Mouse (Mus musculus) left cerebral cortex, adult 2 months (tissue): ENCODE results near the gene Lim2. TPM values are rescaled to one million over a fixed set of nuclear protein-coding genes. Genes with fewer than 3 reads are reported as not detected.
"Not testable (repeated sequence)": the region's sequence is repeated elsewhere in the genome, so short reads cannot be mapped to it uniquely, and the experiment has no call there.

Experiments used
- DNase-seq, 2 experiments: peaks; one replicate each; pipeline ENCODE4 v3.0.0; 2021 to 2022; ENCODE audit warnings: low spot score in 2 of 2, mixed read lengths in 1 of 2; ENCODE audit errors: extremely low spot score in 1 of 2
- H3K27ac ChIP-seq: fragments of 200-600 bp; 2 replicates; pipeline ENCODE4 v1.8.1; 2022
- H3K4me3 ChIP-seq: fragments of 200-600 bp; 2 replicates; pipeline ENCODE4 v1.8.1; 2022
- CTCF ChIP-seq: fragments of 200-600 bp; IDR thresholded peaks from 2 replicates; pipeline ENCODE4 v1.8.1; 2022; ENCODE audit warnings: antibody characterized with exemption, mild to moderate bottlenecking, moderate library complexity
- intact Hi-C: fragments of 180-260 bp; cut with DNase I; formaldehyde crosslinking; loops from one replicate; pipeline ENCODE4 v1.15.1; 2025
- long read RNA-seq, 2 experiments: library from polyadenylated mRNA; stranded (forward); transcript quantifications; one replicate each; pipeline ENCODE4 v2.0.0; 2021; ENCODE audit warnings: borderline mapping rate in 2 of 2
- total RNA-seq, 2 experiments: library from RNA; stranded (reverse); gene quantifications; 2 replicates each; pipeline ENCODE4 v1.2.3; 2021

The Lim2 gene
- not detected for total RNA-seq
- long read RNA-seq, experiment 1: 0 reads
- long read RNA-seq, experiment 2: 0 reads

- Histone ChIP-seq H3K27ac (no peak within 1 kb of the TSS), H3K4me3 (no peak within 1 kb of the TSS)
- intact Hi-C loops: no loop called here
- no peak for TF ChIP-seq CTCF
- DNase-seq: no peak
These were observed at the start of gene Lim2 for GRCm38 (mm10) chr7:43427406-43427805. Gene Lim2, plus strand, starts transcription at chr7:43427670.

- DNase-seq: peak; percentile 12 to 23
- H3K4me3 ChIP-seq: no peak overlapping the region
- TF ChIP-seq CTCF: peak; percentile 79
- intact Hi-C loops: loop anchor here (2.0 kb wide), 1 partner anchor 95 kb away; no protein-coding TSS in a partner anchor
- no peak overlapping the region for H3K27ac ChIP-seq
These were observed 49.2 kb upstream of the Lim2 start for GRCm38 (mm10) chr7:43378226-43378625.

GRCm38 (mm10) chr7:43392349-43393121, 34.9 kb upstream of the Lim2 start:
- intact Hi-C loops: no loop called here
- TF ChIP-seq CTCF: no peak
- DNase-seq: no peak
- Histone ChIP-seq H3K4me3 (no peak overlapping the region), H3K27ac (no peak overlapping the region)

GRCm38 (mm10) chr7:43399501-43399900, 28.0 kb upstream of the Lim2 start:
- DNase-seq: no peak
- intact Hi-C loops: no loop called here
- TF ChIP-seq CTCF: no peak
- no peak overlapping the region for H3K4me3 ChIP-seq
- H3K27ac ChIP-seq: no peak overlapping the region

GRCm38 (mm10) chr7:43402718-43403117, 24.8 kb upstream of the Lim2 start:
- intact Hi-C loops: no loop called here
- no peak for DNase-seq
- Histone ChIP-seq H3K27ac (no peak overlapping the region), H3K4me3 (no peak overlapping the region)
- TF ChIP-seq CTCF: no peak

GRCm38 (mm10) chr7:43407573-43407972, 19.9 kb upstream of the Lim2 start:
- Histone ChIP-seq H3K4me3 (no peak overlapping the region), H3K27ac (no peak overlapping the region)
- no peak for DNase-seq
- no peak for TF ChIP-seq CTCF
- intact Hi-C loops: no loop called here

GRCm38 (mm10) chr7:43408131-43408553, 19.3 kb upstream of the Lim2 start, which contains the start of gene Siglecg:
Gene Siglecg, plus strand, starts transcription at chr7:43408204.
- DNase-seq: no peak
- Histone ChIP-seq H3K27ac (no peak within 1 kb of the TSS), H3K4me3 (no peak within 1 kb of the TSS)
- intact Hi-C loops: no loop called here
- TF ChIP-seq CTCF: no peak

- intact Hi-C loops: no loop called here
- TF ChIP-seq CTCF: no peak
- H3K27ac ChIP-seq: no peak overlapping the region
- no peak overlapping the region for H3K4me3 ChIP-seq
- no peak for DNase-seq
These were observed 18.4 kb upstream of the Lim2 start for GRCm38 (mm10) chr7:43409084-43409483.

- H3K27ac ChIP-seq, H3K4me3 ChIP-seq, intact Hi-C loops, DNase-seq: not testable (repeated sequence)
These were observed 15.7 kb upstream of the Lim2 start for GRCm38 (mm10) chr7:43411724-43412123.

GRCm38 (mm10) chr7:43417298-43417697, 10.2 kb upstream of the Lim2 start:
- TF ChIP-seq CTCF: no peak
- no peak for DNase-seq
- Histone ChIP-seq H3K4me3 (no peak overlapping the region), H3K27ac (no peak overlapping the region)
- intact Hi-C loops: no loop called here

- peak; percentile 79 to 91 for DNase-seq
- Histone ChIP-seq H3K4me3 (no peak overlapping the region), H3K27ac (no peak overlapping the region)
- intact Hi-C loops: loop anchor here (1.0 kb wide), 2 partner anchors 43 to 72 kb away; no protein-coding TSS in a partner anchor
- TF ChIP-seq CTCF: peak; percentile 100
These were observed 4.4 kb upstream of the Lim2 start for GRCm38 (mm10) chr7:43422995-43423617.

- TF ChIP-seq CTCF: no peak
- Histone ChIP-seq H3K4me3 (no peak overlapping the region), H3K27ac (no peak overlapping the region)
- no peak for DNase-seq
- intact Hi-C loops: loop anchor here (1.0 kb wide), 2 partner anchors 42 to 71 kb away; no protein-coding TSS in a partner anchor
These were observed 3.4 kb upstream of the Lim2 start for GRCm38 (mm10) chr7:43423991-43424625.
